Mouse (Mus musculus): Measurements from ENCODE around the gene Per2.

The Per2 gene

DNA sequence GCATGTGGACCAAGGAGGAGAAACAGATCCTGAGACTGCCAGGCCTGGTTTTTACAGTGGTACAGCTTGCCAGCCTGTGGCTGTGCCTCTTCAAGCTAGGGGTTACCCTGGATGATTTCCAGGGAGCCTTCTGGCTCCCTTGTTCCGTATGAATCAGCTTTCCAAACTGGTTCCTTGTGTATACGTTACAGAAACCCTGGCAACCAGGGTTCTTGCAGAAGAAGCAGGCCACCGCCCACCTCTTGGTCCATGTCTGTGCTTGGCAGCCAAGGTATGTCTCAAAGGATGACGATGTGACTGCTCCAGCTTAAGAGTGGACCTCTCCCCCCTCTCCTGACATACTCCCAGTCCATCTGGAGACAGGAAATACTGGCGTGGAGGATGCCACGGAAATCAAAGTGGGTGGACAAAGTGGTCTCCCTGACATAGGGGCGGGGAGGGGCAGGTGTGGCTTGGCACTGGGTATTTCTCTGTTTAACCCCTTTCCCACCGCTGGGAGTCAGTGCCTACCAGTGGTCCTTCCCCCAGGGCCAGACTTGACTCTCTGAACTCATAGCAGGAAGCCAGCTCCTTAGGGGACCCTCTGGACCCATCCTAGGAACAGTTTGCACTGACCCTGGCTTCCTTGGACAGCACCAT, 782 bp downstream of the Per2 start:
- peak; percentile 26 to 36 for DNase-seq (ENCODE audit: low spot score in 2 of 2)

DNA sequence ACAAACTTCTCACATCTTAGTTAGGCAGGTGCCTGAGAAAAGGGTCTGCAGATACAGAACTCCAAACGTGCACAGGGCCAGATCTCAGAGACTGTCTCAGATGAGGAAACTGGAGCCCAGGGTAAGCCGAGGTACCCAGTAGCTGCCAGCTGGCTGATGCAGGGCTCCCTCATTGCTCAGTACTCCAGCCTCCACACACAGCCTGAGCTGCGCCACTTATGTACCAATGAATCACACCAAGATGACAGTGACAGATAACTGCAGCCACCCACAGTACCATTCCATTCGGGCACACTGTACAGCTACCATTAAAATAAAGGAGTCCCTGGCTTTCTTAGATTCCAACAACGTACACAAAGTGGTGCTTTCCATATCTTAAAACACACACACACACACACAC, 1.4 kb downstream of the Per2 start:
- DNase-seq (ENCODE audit: low spot score in 2 of 2) = no peak

DNA sequence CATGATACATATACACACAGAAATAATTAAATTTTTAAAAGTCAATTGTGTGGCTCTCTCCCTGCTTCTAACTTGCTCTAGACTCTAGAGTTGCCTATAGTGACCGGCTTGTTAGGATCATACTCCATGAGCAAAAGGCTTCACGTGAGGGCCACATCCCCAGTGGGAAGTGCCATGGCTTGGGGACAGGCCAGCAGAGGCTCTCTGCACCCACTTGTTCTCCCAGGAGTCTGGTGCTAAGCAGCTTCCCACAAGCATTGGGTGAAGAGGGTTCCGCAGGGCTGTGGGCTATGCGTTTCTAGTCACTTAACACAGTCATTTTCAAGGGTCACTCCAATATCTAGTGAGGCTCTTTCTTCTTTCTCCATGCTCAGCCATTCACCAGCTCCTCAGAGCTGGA, 2.0 kb downstream of the Per2 start:
- no peak for DNase-seq (ENCODE audit: low spot score in 2 of 2)

DNA sequence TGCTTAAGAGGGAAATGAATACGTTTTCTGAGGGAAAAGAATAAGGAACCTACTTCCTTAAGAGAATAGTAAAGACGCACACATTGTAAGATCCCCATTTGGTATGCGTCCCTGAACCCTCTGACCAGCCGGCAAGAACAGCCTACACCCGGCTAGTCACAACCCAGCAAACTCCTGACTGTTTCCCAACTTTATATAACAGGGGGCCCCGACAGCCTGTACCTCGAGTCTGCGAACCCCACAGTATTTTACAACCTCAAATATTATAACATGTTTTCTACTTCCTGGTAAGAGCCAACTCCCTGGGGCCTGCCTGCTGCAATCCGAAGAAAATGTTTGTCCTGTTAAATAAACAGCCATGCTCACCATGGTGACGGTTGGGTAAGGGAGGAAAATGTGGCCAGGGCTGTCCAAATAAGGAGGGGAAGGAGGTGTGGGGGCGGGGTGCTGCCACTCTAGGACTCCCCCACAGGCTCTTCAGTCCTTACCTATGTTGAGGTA, 2.8 kb downstream of the Per2 start:
- DNase-seq (ENCODE audit: low spot score in 2 of 2) = no peak

DNA sequence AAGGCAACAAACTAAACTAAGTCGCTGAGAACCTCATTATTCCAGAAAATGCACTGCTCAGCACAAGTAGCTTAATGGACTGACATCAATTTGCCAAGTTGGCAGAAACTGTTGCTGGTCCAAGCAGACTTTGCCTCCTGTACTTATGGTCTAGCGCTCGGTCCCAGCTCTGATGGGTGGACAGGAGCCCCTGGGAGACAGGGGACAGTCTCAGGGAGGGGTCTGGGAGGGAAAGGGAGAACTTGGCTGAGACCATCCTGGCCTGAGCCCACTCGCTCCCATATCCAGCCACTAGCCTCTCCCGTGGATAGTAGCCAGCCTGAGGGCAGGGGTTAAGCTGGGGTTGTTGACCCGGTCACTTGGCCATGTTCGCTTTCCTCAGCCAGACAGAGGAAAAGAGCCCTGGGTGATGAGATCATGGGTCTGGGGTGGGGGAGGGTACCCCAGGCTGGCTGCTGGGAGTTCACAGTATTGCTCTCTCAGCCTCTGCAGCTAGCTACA, 3.4 kb downstream of the Per2 start:
- DNase-seq (ENCODE audit: low spot score in 2 of 2) = no peak

DNA sequence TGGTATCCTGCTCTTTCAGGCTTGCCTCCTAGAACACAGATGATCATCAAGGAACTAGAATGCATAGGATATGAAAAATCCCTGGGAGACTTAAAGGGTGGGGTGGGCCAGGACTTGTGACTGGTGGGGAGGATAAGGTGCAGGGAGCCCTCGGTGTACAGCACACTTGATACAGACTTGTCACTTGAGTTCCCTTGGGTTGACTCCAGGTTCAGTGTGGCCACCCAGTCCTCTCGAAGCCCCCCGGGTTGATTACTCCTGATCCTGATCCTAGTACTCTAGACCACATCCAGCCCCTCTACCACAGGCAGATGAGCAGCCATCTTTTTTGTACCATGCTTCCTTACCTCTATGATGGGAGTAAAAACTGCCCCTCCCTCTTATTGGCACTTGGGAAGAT, 4.2 kb downstream of the Per2 start:
- DNase-seq (ENCODE audit: low spot score in 2 of 2) = no peak

DNA sequence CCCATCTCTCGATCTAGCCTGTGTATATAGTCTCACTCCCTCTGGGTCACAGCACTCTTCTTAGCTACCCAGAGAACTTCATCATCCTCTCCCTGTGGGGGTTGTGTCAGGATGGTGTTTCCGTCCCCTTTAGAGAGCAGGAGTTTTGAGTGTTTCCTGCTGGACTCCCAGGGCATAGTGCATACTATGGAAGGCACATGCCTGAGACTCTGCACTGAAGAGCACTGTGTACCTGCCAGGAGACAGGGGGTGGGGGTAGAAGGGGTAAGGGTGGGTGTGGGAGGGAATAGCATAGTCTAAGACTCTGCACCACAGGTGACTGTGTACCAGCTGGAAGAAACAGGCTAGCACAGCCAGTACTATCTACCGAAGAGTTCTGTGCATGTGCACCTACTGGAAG, 4.8 kb downstream of the Per2 start:
- no peak for DNase-seq (ENCODE audit: low spot score in 2 of 2)

DNA sequence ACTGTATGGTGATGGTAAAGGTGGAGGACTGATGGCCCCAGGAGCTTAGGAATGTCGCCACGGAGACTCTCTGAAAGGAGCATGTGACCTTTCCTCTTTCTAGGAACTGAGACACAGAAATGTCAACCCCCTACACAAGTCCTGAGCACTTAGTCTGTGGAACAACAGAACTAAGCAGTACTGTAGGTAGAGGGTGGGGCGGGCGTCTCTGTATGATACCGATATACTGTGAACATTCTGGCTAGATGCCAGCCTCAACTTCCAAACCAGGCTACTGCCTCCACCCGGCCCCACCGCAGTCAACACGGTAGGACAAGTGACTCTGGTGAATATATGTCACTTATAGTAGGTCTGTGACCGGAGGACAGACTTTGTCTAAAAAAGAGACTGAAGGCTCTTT, 5.2 kb downstream of the Per2 start:
- DNase-seq (ENCODE audit: low spot score in 2 of 2) = peak; percentile 40 to 54

DNA sequence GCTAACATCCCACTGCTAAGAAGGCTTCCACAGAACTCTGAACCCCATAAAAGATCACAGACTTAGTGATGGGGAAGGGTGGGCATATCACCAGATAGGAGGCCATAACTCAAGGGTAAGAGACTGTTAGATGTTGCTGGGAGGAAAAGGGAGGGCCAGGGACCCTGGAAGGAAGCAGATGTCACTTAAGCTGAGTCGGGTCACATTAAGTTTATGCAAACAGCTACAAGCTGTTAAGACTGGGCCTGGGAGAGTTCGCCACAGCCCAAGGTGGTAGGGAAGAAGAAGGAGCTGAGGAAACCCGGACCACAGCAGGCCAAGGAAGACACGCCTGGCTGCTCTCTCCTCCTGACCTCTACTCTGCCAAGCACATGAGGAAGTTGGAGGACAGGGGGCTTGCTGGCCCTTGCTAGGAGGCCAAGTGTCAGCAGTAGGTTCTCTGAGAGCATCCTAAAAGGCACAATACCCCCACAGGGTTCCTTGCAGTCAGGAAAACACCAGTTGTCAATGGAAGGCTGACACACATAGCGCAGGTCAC, 7.5 kb downstream of the Per2 start:
- DNase-seq (ENCODE audit: low spot score in 2 of 2) = no peak

DNA sequence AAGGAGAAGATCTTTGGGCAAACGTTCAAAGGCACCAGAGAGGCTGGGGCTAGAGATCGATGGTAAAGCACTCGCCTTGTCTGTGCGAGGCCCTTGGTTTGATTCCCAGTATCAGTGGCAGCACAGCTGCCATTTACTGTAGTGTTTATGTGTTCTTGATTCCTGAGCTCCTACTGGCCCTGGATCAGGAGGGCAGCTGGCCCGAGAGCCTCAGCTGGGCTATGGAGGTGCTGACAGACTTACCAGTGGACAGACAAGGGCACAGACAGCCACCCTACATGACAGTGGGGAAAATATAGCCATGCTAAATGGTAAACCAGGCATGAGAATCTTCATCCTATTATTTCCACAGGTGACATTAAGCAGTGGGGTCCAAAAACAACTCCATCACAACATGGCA, 8.3 kb downstream of the Per2 start:
- DNase-seq (ENCODE audit: low spot score in 2 of 2) = no peak

DNA sequence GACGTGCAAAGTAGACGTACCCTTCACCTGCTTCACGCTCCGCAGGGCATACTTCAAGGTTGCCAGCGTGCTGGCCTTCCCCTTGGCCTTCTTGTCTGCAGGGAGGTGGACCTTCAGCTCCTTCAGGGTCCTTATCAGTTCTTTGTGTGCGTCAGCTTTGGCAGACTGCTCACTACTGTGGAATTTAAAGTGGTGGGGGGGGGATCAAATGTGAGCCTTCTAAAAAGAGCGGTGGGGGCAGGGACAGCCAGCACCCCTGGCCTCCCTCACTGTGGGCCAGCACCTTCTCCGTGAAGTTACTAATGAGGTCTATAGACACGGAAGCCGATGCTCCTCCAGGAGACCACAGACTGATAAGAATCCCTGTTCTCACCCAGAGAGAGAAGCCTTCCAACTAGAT, 10.4 kb downstream of the Per2 start:
- DNase-seq (ENCODE audit: low spot score in 2 of 2) = no peak

DNA sequence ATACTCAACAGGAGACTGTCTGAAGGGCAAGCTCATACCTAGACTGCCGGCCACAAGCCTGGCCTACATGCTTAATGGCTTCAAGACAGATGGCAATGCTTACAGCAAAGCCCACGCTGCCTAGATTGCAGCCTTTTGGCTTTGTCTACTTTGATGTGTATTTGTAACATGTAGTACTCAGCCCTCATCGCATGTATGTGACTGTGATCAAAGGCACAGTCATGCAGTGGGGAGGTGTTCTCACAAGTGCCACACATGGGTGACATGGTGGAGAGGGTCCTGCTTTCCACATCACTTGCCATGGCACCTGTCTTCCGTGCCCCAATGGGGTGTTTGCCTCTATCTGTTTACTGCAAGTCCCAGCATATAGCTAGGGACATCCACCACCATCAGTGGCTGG, 12.6 kb downstream of the Per2 start:
- DNase-seq (ENCODE audit: low spot score in 2 of 2) = no peak

DNA sequence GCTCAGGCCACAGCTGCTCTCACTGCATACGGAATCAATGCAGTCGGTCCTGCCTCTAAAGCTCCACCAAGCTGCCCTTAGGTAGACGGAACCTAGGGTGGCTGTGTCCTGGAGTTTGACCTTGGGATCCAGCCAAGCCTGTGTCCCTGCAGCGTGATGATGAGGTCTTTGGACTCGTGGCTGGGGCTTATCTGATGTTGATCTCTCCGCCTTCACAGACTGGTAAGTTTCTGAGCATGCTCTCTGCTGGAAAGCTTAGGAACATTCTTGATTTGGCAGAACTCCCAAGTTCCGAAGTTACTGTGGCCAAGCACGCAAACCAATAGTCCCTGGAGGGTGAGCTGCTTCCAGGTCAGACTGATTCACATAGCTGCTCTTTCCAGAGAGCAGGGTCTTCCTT, 13.1 kb downstream of the Per2 start:
- DNase-seq (ENCODE audit: low spot score in 2 of 2) = no peak

DNA sequence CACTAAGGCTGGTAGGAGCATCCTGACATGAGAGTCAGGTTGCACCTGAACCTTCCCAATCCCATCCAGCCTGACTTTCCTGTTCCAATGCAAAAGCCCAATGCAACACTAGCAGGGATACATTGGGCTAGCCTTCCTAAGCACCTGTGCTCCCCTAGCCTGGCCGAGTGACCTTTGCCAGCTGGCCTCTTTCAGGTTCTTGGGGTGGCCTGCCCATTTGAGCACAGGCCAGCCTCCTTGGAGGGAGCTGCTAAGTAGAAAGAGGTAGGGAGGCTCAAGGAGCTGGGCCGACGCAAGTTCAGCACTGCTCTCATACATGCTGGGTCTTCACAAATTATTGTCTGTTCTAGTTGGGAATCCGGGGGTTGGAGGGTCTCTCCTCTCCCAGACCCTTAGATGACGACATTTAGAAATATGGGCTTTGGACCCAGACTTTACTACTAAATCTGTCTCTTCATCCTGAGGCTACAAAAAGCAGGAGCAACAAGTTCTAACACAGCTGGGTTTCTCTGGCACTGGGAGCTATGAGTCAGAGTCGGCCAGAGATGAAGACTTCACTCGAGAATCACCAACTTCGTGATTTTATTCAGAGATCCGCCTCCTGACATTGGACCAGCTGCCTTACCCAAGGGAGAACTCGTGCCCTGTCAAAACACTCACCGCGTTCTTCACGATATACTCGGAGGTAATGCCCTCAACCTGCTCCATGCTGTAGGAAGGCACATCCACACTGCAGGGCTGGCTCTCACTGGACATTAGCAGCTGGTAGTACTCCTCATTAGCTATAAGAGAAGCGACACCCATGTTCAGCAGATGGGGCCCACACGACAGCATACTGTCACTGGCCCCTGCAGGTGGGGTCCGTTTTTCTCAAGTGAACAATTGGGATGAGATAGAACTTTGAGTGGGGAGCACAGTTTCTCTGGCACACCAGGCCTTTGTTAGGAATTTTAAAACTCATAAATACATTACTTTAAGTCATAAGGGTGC, 14.0 kb downstream of the Per2 start:
- no peak for DNase-seq (ENCODE audit: low spot score in 2 of 2)

DNA sequence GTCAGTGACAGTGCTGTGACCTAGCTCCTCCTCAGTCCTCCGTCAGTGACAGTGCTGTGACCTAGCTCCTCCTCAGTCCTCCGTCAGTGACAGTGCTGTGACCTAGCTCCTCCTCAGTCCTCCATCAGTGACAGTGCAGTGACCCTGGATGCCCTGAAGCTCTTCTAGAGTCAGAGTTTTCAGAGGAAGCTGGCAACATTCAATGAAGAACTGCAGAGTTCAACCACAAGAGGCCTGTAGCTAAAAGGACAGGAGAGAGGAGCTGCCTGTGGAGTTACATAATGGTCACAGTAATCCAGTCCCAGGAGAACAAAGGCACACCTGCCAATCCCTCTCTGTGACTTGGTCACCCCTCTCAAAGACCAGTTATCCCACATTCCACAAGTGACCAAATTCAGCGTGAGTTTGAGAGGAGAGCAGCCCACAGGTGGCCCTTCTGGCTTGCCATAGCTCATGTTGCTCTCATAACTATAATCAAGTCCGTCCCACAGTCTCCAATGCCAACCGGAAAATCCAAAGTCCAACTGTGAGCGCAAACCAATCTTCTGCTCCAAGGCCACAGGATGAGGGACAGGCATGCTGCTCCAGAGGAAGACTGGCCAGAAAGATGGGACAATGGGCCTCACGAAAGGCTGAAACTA, 16.7 kb downstream of the Per2 start:
- no peak for DNase-seq (ENCODE audit: low spot score in 2 of 2)

DNA sequence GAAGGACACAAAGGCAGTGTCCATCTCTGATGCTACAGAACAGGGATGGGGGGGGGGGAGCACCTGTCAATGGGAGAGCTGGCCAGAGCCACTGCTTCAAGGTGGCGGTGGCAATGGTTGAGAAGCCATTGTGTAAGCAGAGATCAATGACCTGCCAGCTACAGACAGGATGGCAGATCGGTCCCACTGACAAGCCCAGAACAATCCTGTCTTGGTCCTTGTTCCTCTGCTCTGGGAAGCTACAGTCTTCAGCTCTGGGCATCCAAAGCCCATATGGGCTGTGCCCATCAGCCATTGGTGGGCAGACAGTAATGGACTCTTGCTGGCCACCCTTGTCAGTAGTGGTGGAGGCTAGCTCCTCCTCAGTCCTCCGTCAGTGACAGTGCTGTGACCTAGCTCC, 17.3 kb downstream of the Per2 start:
- no peak for DNase-seq (ENCODE audit: low spot score in 2 of 2)

DNA sequence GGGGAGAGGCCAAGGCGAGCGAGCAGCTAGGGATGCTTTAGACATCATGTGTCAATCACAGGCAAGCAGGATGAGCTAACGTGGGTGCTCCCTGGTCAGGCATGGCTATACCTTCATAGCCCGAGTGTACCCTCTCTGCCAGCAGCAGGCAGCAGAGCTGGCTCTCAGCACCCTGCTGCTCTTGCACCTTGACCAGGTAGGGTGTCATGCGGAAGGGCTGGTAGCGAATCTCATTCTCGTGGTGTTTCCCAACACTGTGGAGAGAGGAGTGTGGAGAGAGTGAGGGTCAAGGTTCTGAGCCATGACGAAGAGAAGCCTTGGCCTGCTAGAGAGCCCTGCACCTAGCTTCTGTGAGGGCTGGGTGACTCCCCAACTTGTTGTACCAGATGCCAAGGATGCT, 19.3 kb downstream of the Per2 start:
- DNase-seq (ENCODE audit: low spot score in 2 of 2) = no peak

DNA sequence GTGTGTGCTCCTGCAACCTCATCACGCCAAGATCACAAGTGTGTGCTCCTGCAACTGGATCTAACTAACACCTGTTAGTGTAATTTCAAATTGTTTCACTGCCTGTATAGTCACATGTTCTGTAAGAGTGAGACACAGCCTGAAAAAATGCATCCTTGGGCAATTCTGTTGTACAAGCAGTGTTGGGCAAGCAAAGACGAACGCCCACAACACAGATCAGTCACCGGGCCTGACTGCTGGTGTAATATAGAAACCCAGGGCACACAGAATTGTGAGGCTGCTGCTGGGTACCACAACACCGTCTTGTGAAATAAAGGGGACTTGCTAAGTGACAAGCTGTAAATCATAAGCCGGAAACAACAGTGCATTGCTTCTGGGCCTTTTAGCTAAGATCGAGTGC, 21.6 kb downstream of the Per2 start:
- DNase-seq (ENCODE audit: low spot score in 2 of 2) = no peak

DNA sequence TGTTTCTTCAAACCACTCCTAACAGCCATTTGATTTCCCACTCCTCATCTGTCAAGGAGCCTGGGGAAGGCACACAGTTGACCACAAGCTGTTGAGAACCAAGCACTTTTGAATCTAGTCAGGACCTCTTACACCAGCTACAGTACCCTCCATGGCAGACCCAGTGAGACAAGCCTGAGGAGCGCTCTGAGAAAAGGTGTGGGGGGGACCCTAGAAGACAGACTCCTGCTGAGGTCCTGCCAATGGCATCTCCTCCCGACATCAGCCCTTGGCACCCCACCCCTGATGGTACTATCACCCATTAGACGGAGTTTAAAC, 22.1 kb downstream of the Per2 start:
- no peak for DNase-seq (ENCODE audit: low spot score in 2 of 2)

DNA sequence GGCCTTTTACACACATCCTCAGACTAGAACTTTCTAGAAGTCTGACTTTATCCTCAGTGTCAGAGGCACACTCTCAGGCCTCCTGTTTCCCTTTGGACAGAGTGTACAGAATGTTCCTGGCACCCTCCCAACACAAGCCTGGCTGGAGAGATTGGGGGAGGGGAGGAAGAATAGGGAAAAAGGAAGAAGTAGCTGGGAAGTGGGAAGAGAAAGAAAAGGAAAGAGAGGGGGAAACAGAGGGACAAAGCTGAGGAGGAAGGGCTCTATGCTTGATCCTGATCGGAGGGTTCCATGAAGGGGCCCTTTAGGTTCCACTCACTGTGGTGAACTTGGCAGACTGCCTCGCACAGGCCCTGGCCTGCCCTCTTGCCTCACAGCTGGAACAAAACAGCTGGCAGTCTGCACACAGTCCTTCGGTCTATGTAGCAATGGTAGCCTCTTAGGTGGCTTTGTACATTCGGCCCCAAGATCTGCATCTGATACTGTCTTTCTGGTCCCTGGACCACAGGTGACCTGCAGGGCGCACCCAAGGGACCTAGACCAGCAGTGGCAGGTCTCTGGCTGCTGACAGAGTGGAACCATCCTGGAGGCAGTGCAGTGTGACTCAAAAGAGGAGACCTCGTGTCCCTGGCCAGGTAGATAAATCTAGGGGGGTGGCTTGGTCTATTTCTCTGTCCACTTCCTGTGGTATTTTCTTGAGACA, 22.6 kb downstream of the Per2 start:
- DNase-seq (ENCODE audit: low spot score in 2 of 2) = no peak

DNA sequence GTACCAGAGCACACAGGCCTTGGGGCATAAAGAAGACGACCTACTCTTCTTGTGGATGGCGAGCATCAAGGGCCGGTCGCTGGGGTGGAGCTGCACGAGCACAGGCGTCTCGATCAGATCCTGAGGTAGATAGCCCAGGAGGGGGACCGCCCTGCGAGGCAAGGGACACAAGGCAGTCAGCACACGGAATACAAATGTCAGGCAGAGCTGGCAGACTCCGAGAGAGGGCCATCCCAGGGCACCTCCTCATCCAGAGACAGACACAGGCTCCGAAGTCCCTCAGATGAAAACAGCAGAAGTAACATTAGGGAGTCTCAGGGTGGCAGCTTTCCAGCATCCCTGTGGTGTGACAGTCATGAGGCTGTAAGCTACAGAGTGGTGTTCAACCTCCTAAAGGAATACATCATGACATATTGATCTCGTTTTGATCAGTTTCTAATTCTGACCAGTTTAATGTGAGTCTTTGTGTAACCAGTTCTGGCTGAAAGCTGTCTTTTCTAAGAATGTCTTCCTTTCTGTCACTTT, 23.5 kb downstream of the Per2 start:
- no peak for DNase-seq (ENCODE audit: low spot score in 2 of 2)

Measured in spleen, postnatal 10 days (tissue).